Mouse (Mus musculus) gonadal fat pad, adult 2 months (tissue): Measurements from ENCODE around the gene Sbk3. TPM values are rescaled to one million over a fixed set of nuclear protein-coding genes. Genes with fewer than 3 reads are reported as not detected.

ENCODE experiments used
- polyA plus RNA-seq: library from polyadenylated mRNA; depleted of rRNA; stranded (reverse); fragments of >200 nt; gene quantifications from 2 replicates; pipeline ENCODE4 v1.2.3, GENCODE M21; 2012; rRNA removed

The Sbk3 gene
- polyA plus RNA-seq, 1 experiment, result 0.12 TPM

Other genes starting within 250 kb of the Sbk3 start
- 0.89 and 1.2 TPM in 2 replicates for gene Tmem150b, start 245.9 kb downstream of the Sbk3 start, polyA plus RNA-seq
- 71.4 and 75.9 TPM in 2 replicates for gene Kmt5c, start 231.1 kb downstream of the Sbk3 start, polyA plus RNA-seq
- 36.7 and 37.2 TPM in 2 replicates for gene Cox6b2, start 218.1 kb downstream of the Sbk3 start, polyA plus RNA-seq
- 0.26 and 0.80 TPM in 2 replicates for gene Fam71e2, start 199.9 kb downstream of the Sbk3 start, polyA plus RNA-seq
- 0.34 and 0.55 TPM in 2 replicates for gene Il11, start 188.3 kb downstream of the Sbk3 start, polyA plus RNA-seq
- gene Tmem190, start 188.2 kb downstream of the Sbk3 start, polyA plus RNA-seq, result 0.54 and 1.2 TPM in 2 replicates
- gene Tmem238, start 181.5 kb downstream of the Sbk3 start, polyA plus RNA-seq, result 26.4 and 45.7 TPM in 2 replicates
- 262 and 263 TPM in 2 replicates for gene Rpl28, start 178.3 kb downstream of the Sbk3 start, polyA plus RNA-seq
- 229 and 251 TPM in 2 replicates for gene Ube2s, start 158.6 kb downstream of the Sbk3 start, polyA plus RNA-seq
- gene Shisa7, start 126.5 kb downstream of the Sbk3 start, polyA plus RNA-seq, result 1.2 and 2.3 TPM in 2 replicates
- gene Isoc2b, start 100.9 kb downstream of the Sbk3 start, polyA plus RNA-seq, result 34.9 and 45.7 TPM in 2 replicates
- 26.4 and 35.4 TPM in 2 replicates for gene Isoc2a, start 94.0 kb downstream of the Sbk3 start, polyA plus RNA-seq
- 0.09 TPM in 1 of 2 replicates, not detected in the other for gene Gm36210, start 64.7 kb downstream of the Sbk3 start, polyA plus RNA-seq
- gene Zfp628, start 56.0 kb downstream of the Sbk3 start, polyA plus RNA-seq, result 6.9 and 10.2 TPM in 2 replicates
- gene Nat14, start 49.1 kb downstream of the Sbk3 start, polyA plus RNA-seq, result 3.6 TPM in 2 replicates
- 8.5 and 12.1 TPM in 2 replicates for gene Ssc5d, start 45.4 kb downstream of the Sbk3 start, polyA plus RNA-seq
- 0.89 and 1.9 TPM in 2 replicates for gene Sbk2, start 6.8 kb downstream of the Sbk3 start, polyA plus RNA-seq
- gene Zfp579, start 25.0 kb upstream of the Sbk3 start, polyA plus RNA-seq, result 37.0 and 39.8 TPM in 2 replicates
- 24.1 and 28.6 TPM in 2 replicates for gene Zfp524, start 43.2 kb upstream of the Sbk3 start, polyA plus RNA-seq
- gene Fiz1, start 43.5 kb upstream of the Sbk3 start, polyA plus RNA-seq, result 25.6 and 26.5 TPM in 2 replicates
- 0.18 TPM in 1 of 2 replicates, not detected in the other for gene Gm44973, start 44.3 kb upstream of the Sbk3 start, polyA plus RNA-seq
- gene Zfp865, start 49.2 kb upstream of the Sbk3 start, polyA plus RNA-seq, result 26.7 and 29.1 TPM in 2 replicates
- gene Ccdc106, start 49.4 kb upstream of the Sbk3 start, polyA plus RNA-seq, result 5.8 and 7.8 TPM in 2 replicates
- not detected in 2 replicates for gene 4632433K11Rik, start 63.0 kb upstream of the Sbk3 start, polyA plus RNA-seq
- gene Zfp784, start 67.3 kb upstream of the Sbk3 start, polyA plus RNA-seq, result 5.5 and 6.4 TPM in 2 replicates
- 15.5 and 17.9 TPM in 2 replicates for gene Zfp580, start 80.4 kb upstream of the Sbk3 start, polyA plus RNA-seq
- 163 and 192 TPM in 2 replicates for gene U2af2, start 91.0 kb upstream of the Sbk3 start, polyA plus RNA-seq
- 142 and 162 TPM in 2 replicates for gene Epn1, start 109.1 kb upstream of the Sbk3 start, polyA plus RNA-seq
- not detected in 2 replicates for gene Rfpl4, start 145.8 kb upstream of the Sbk3 start, polyA plus RNA-seq
- 1.3 and 1.5 TPM in 2 replicates for gene Rasl2-9, start 154.8 kb upstream of the Sbk3 start, polyA plus RNA-seq
- not detected in 2 replicates for gene Vmn1r55, start 178.5 kb upstream of the Sbk3 start, polyA plus RNA-seq
- gene Vmn1r56, start 225.6 kb upstream of the Sbk3 start, polyA plus RNA-seq, result not detected in 2 replicates
- gene Vmn1r57, start 247.3 kb upstream of the Sbk3 start, polyA plus RNA-seq, result not detected in 2 replicates